Mouse (Mus musculus) neural tube, embryonic 15.5 days (tissue): ENCODE results near the gene Myadml2. TPM values are rescaled to one million over a fixed set of nuclear protein-coding genes. Genes with fewer than 3 reads are reported as not detected.

Experiments
- ATAC-seq: fragments of 200-750 bp; cut with Nextera tagmentation; 2 replicates; pipeline ENCODE4 v1.8.0; 2017; ENCODE audit warnings: mild to moderate bottlenecking, moderate TSS enrichment, moderate library complexity; ENCODE audit not compliant: low FRiP score
- H3K27ac ChIP-seq: fragments of 300-500 bp; sonication (generic); replicated peaks from 2 replicates; pipeline ENCODE4 v1.5.1; 2015; ENCODE audit warnings: mild to moderate bottlenecking, inconsistent platforms
- H3K27me3 ChIP-seq: fragments of 300-500 bp; sonication (generic); replicated peaks from 2 replicates; pipeline ENCODE4 v1.6.1; 2015; ENCODE audit warnings: inconsistent platforms
- H3K36me3 ChIP-seq: fragments of 300-500 bp; sonication (generic); 2 replicates; pipeline ENCODE4 v1.6.1; 2015; ENCODE audit warnings: inconsistent platforms
- H3K4me1 ChIP-seq: fragments of 300-500 bp; sonication (generic); 2 replicates; pipeline ENCODE4 v1.6.1; 2015; ENCODE audit warnings: inconsistent platforms
- H3K4me2 ChIP-seq: fragments of 300-500 bp; sonication (generic); 2 replicates; pipeline ENCODE4 v1.6.1; 2015; ENCODE audit warnings: inconsistent platforms, mild to moderate bottlenecking, moderate library complexity
- H3K4me3 ChIP-seq: fragments of 300-500 bp; sonication (generic); replicated peaks from 2 replicates; pipeline ENCODE4 v1.5.1; 2015; ENCODE audit warnings: mild to moderate bottlenecking, inconsistent platforms
- H3K9ac ChIP-seq: fragments of 300-500 bp; sonication (generic); replicated peaks from 2 replicates; pipeline ENCODE4 v1.6.1; 2015; ENCODE audit warnings: mild to moderate bottlenecking, inconsistent platforms
- H3K9me3 ChIP-seq: fragments of 300-500 bp; sonication (generic); replicated peaks from 2 replicates; pipeline ENCODE4 v1.6.1; 2016; ENCODE audit warnings: inconsistent platforms
- WGBS: fragments of 180-500 bp; shearing (Covaris S2); methylation state at CpG from one replicate; pipeline ENCODE4 v1.1.7; 2015; ENCODE audit warnings: mixed read lengths; 5-methylcytosine and 5-hydroxymethylcytosine counted together
- polyA plus RNA-seq: library from polyadenylated mRNA; unstranded; fragments of >200 nt; fragmentation: Nextera tagmentation; extraction: Ambion mirVana; gene quantifications from 2 replicates; pipeline ENCODE4 v1.2.1, GENCODE M21; 2015

Myadml2 gene
- polyA plus RNA-seq, 1 experiment from 2014 or later = 2.6 TPM

- Histone ChIP-seq H3K4me2 (peak overlapping the region; percentile 82), H3K9ac (peak overlapping the region; percentile 85), H3K27ac (peak overlapping the region; percentile 93), H3K4me3 (peak overlapping the region; percentile 92), H3K9me3 (no peaks in the 10 kb centered on the region), H3K36me3 (peaks cover 60% of the 10 kb centered on the region), H3K4me1 (peaks cover 27% of the 10 kb centered on the region), H3K27me3 (no peaks in the 10 kb centered on the region)
- no peak for ATAC-seq
- 48% methylated on average over 4 of the region's 4 CpGs for WGBS
Observed at GRCm38 (mm10) chr11:120616617-120617294, 31.2 kb downstream of the Myadml2 start.

- H3K9ac ChIP-seq = no peak overlapping the region
- peaks cover 61% of the 10 kb centered on the region for H3K36me3 ChIP-seq
- no peak overlapping the region for H3K27ac ChIP-seq
- H3K4me1 ChIP-seq = peaks cover 27% of the 10 kb centered on the region
- H3K27me3 ChIP-seq = no peaks in the 10 kb centered on the region
- no peak overlapping the region for H3K4me3 ChIP-seq
- no peaks in the 10 kb centered on the region for H3K9me3 ChIP-seq
- 92% methylated on average over 11 of the region's 11 CpGs for WGBS
- H3K4me2 ChIP-seq = peak overlapping the region; percentile 82
- ATAC-seq = no peak
Observed at GRCm38 (mm10) chr11:120615606-120616203, 32.3 kb downstream of the Myadml2 start.

GRCm38 (mm10) chr11:120615167-120615566 lies 32.8 kb downstream of the Myadml2 start:
- peaks cover 27% of the 10 kb centered on the region for H3K4me1 ChIP-seq
- H3K4me3 ChIP-seq = no peak overlapping the region
- H3K4me2 ChIP-seq = no peak overlapping the region
- no peaks in the 10 kb centered on the region for H3K27me3 ChIP-seq
- ATAC-seq = no peak
- no peaks in the 10 kb centered on the region for H3K9me3 ChIP-seq
- peaks cover 61% of the 10 kb centered on the region for H3K36me3 ChIP-seq
- H3K27ac ChIP-seq = no peak overlapping the region
- 98% methylated on average over 6 of the region's 6 CpGs for WGBS
- H3K9ac ChIP-seq = no peak overlapping the region

- H3K4me2 ChIP-seq = no peak overlapping the region
- H3K36me3 ChIP-seq = peaks cover 58% of the 10 kb centered on the region
- WGBS = 64% methylated on average over 8 of the region's 8 CpGs
- no peaks in the 10 kb centered on the region for H3K9me3 ChIP-seq
- ATAC-seq = no peak
- H3K4me1 ChIP-seq = peaks cover 31% of the 10 kb centered on the region
- no peak overlapping the region for H3K4me3 ChIP-seq
- H3K27me3 ChIP-seq = peaks cover 3% of the 10 kb centered on the region; the same call in 1 of the 2 replicates
- no peak overlapping the region for H3K27ac ChIP-seq
- no peak overlapping the region for H3K9ac ChIP-seq
Observed at GRCm38 (mm10) chr11:120613976-120614375, 34.0 kb downstream of the Myadml2 start.

- H3K9me3 ChIP-seq = no peaks in the 10 kb centered on the region
- peaks cover 35% of the 10 kb centered on the region for H3K4me1 ChIP-seq
- ATAC-seq = no peak
- WGBS = 87% methylated on average over 10 of the region's 10 CpGs
- no peak overlapping the region for H3K27ac ChIP-seq
- H3K36me3 ChIP-seq = peaks cover 54% of the 10 kb centered on the region
- no peak overlapping the region for H3K4me2 ChIP-seq
- peaks cover 3% of the 10 kb centered on the region; the same call in 1 of the 2 replicates for H3K27me3 ChIP-seq
- H3K4me3 ChIP-seq = no peak overlapping the region
- H3K9ac ChIP-seq = no peak overlapping the region
Observed at GRCm38 (mm10) chr11:120613481-120613972, 34.4 kb downstream of the Myadml2 start.

- no peak for ATAC-seq
Observed at GRCm38 (mm10) chr11:120612763-120613162, 35.2 kb downstream of the Myadml2 start.

GRCm38 (mm10) chr11:120610477-120611046 lies 37.4 kb downstream of the Myadml2 start:
- peaks cover 62% of the 10 kb centered on the region for H3K36me3 ChIP-seq
- ATAC-seq = no peak
- no peak overlapping the region for H3K4me3 ChIP-seq
- 81% methylated on average over 9 of the region's 9 CpGs for WGBS
- no peak overlapping the region for H3K9ac ChIP-seq
- H3K4me2 ChIP-seq = no peak overlapping the region
- no peak overlapping the region for H3K27ac ChIP-seq
- peaks cover 3% of the 10 kb centered on the region; the same call in 1 of the 2 replicates for H3K27me3 ChIP-seq
- H3K4me1 ChIP-seq = peaks cover 20% of the 10 kb centered on the region
- no peaks in the 10 kb centered on the region for H3K9me3 ChIP-seq

More at GRCm38 (mm10) chr11:120612763-120613162, 35.2 kb downstream of the Myadml2 start:
- Histone ChIP-seq H3K9ac (no peak overlapping the region), H3K27me3 (peaks cover 3% of the 10 kb centered on the region; the same call in 1 of the 2 replicates), H3K36me3 (peaks cover 49% of the 10 kb centered on the region), H3K27ac (no peak overlapping the region), H3K4me2 (no peak overlapping the region), H3K9me3 (no peaks in the 10 kb centered on the region), H3K4me1 (peaks cover 35% of the 10 kb centered on the region), H3K4me3 (no peak overlapping the region)
- WGBS = 54% methylated on average over 6 of the region's 6 CpGs

GRCm38 (mm10) chr11:120609250-120609649 lies 38.7 kb downstream of the Myadml2 start:
- H3K4me1 ChIP-seq = peaks cover 12% of the 10 kb centered on the region
- 0 out of 2 replicates have a peak overlapping the region, but pooled peaks have one; percentile 56 for H3K4me2 ChIP-seq
- H3K27ac ChIP-seq = no peak overlapping the region
- 36% methylated on average over 8 of the region's 8 CpGs for WGBS
- no peak for ATAC-seq
- no peak overlapping the region for H3K9ac ChIP-seq
- no peak overlapping the region for H3K4me3 ChIP-seq
- H3K36me3 ChIP-seq = peaks cover 71% of the 10 kb centered on the region
- no peaks in the 10 kb centered on the region for H3K9me3 ChIP-seq
- H3K27me3 ChIP-seq = peaks cover 3% of the 10 kb centered on the region; the same call in 1 of the 2 replicates

GRCm38 (mm10) chr11:120608241-120609034 lies 39.5 kb downstream of the Myadml2 start, which contains the start of gene Npb:
Gene Npb, plus strand, starts transcription at chr11:120608477.
- peaks cover 3% of the 10 kb centered on the region; the same call in 1 of the 2 replicates for H3K27me3 ChIP-seq
- 5% methylated on average over 45 of the region's 45 CpGs for WGBS
- no peak for ATAC-seq
- H3K4me2 ChIP-seq = peak within 1 kb of the TSS; percentile 56
- H3K4me1 ChIP-seq = peaks cover 12% of the 10 kb centered on the region
- peaks cover 71% of the 10 kb centered on the region for H3K36me3 ChIP-seq
- H3K27ac ChIP-seq = no peak within 1 kb of the TSS
- H3K9me3 ChIP-seq = no peaks in the 10 kb centered on the region
- H3K4me3 ChIP-seq = peak within 1 kb of the TSS; percentile 24
- peak within 1 kb of the TSS; percentile 42; the same call in 1 of the 2 replicates for H3K9ac ChIP-seq

- Histone ChIP-seq H3K9ac (no peak overlapping the region), H3K36me3 (peaks cover 70% of the 10 kb centered on the region), H3K27ac (no peak overlapping the region), H3K4me2 (no peak overlapping the region), H3K27me3 (peaks cover 3% of the 10 kb centered on the region; the same call in 1 of the 2 replicates), H3K4me1 (peaks cover 12% of the 10 kb centered on the region), H3K9me3 (no peaks in the 10 kb centered on the region), H3K4me3 (no peak overlapping the region)
- 75% methylated on average over 4 of the region's 4 CpGs for WGBS
- no peak for ATAC-seq
Observed at GRCm38 (mm10) chr11:120606764-120607163, 41.2 kb downstream of the Myadml2 start.

GRCm38 (mm10) chr11:120605667-120606066 lies 42.3 kb downstream of the Myadml2 start:
- Histone ChIP-seq H3K27ac (no peak overlapping the region), H3K4me2 (no peak overlapping the region), H3K9me3 (no peaks in the 10 kb centered on the region), H3K4me1 (peaks cover 12% of the 10 kb centered on the region), H3K4me3 (no peak overlapping the region), H3K36me3 (peaks cover 65% of the 10 kb centered on the region), H3K9ac (no peak overlapping the region), H3K27me3 (peaks cover 3% of the 10 kb centered on the region; the same call in 1 of the 2 replicates)
- ATAC-seq = no peak
- WGBS = 92% methylated on average over 7 of the region's 7 CpGs
